ENCODE assay signal across 8 mouse cellular contexts in the genomic region with DNA sequence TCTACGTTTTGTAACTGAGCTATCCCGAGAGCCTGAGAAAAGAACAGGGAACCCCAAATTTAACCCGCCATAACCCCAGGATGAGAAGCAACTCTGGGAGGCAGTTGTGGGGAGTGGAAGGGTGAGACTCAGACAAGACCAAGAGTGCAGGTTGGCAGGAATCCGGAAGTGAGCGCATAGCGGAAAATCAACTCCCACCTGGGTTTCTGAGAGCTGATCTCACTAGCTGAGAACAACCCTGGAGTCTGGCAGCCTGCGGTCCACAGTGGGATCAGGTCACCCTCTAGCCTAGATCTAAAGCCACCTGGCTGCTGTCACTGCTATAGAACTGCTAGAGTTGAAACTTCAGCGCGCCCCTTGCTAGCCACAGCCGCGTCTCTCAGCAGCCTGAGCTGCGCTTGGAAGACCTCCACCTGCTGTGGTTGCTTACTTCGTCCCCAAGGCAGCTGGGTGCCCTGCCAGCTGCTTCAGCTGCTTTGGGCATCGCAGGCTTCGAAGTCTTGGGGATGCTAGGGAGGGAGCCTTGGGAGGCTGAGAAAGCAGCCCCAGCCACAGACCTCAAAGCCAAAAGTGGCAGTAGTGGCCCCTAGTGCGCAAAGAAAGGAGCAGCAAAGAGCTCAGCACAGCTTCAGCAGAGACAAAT. TPM values are rescaled to one million over a fixed set of nuclear protein-coding genes. Genes with fewer than 3 reads are reported as not detected.
DNase-seq lines count a peak whose midpoint lies in the region; ATAC-seq lines count a peak whose summit lies in the region.

No protein-coding gene starts in this region.

- DNase-seq in ovary, postnatal 36 days (ENCODE audit: low spot score) = peak; percentile 64
- no peak for DNase-seq in ovary, postnatal 14 days (ENCODE audit: low spot score)
- DNase-seq in cerebellum, adult 9-11 months = peak; percentile 46
- DNase-seq in gastrocnemius, postnatal 14 days = peak; percentile 60
- DNase-seq in lung, adult 18-20 months = peak; percentile 87 to 90
- peak; percentile 78 for DNase-seq in thymus, postnatal 25 days

- ATAC-seq in intestine, embryonic 15.5 days = peak; percentile 65
- peak; percentile 42 for ATAC-seq in neural tube, embryonic 15.5 days (ENCODE audit: low FRiP score)

- H3K9me3 ChIP-seq in intestine, embryonic 15.5 days = no peaks in the 10 kb centered on the region
- H3K9me3 ChIP-seq in neural tube, embryonic 15.5 days (replicated peaks) = no peaks in the 10 kb centered on the region

- H3K36me3 ChIP-seq in intestine, embryonic 15.5 days = no peaks in the 10 kb centered on the region
- H3K36me3 ChIP-seq in neural tube, embryonic 15.5 days = no peaks in the 10 kb centered on the region

- peak overlapping the region; percentile 99 for H3K27ac ChIP-seq in intestine, embryonic 15.5 days
- H3K27ac ChIP-seq in neural tube, embryonic 15.5 days (replicated peaks) = peak overlapping the region; percentile 84

- intact Hi-C loops in gastrocnemius, postnatal 14 days (cut with DNase I; ENCODE audit: low total_unique reads) = no loop called here

- H3K4me3 ChIP-seq in intestine, embryonic 15.5 days (replicated peaks) = peak overlapping the region; percentile 49
- peak overlapping the region; percentile 40 for H3K4me3 ChIP-seq in neural tube, embryonic 15.5 days (replicated peaks)

- peaks cover 16% of the 10 kb centered on the region; the same call in 1 of the 2 replicates for H3K4me1 ChIP-seq in intestine, embryonic 15.5 days (replicated peaks)
- peaks cover 24% of the 10 kb centered on the region for H3K4me1 ChIP-seq in neural tube, embryonic 15.5 days

- under 1% methylated on average over 16 of the region's 16 CpGs for WGBS in intestine, embryonic 15.5 days
- WGBS in neural tube, embryonic 15.5 days = under 1% methylated on average over 16 of the region's 16 CpGs

- H3K27me3 ChIP-seq in intestine, embryonic 15.5 days (replicated peaks) = no peaks in the 10 kb centered on the region
- no peaks in the 10 kb centered on the region for H3K27me3 ChIP-seq in neural tube, embryonic 15.5 days (replicated peaks)

- peak overlapping the region; percentile 74 for H3K9ac ChIP-seq in intestine, embryonic 15.5 days
- peak overlapping the region; percentile 55 for H3K9ac ChIP-seq in neural tube, embryonic 15.5 days (replicated peaks)

- peak overlapping the region; percentile 99 for H3K4me2 ChIP-seq in intestine, embryonic 15.5 days (replicated peaks)
- peak overlapping the region; percentile 84 for H3K4me2 ChIP-seq in neural tube, embryonic 15.5 days

RNA-seq across cellular contexts. Expression of a gene that starts 10.0 kb away (rescaled TPM):
- total RNA-seq in gastrocnemius, postnatal 14 days (2021) = 1,000 to 10,000 TPM; 3,074 to 3,192 TPM
- polyA plus RNA-seq in intestine, embryonic 15.5 days (2015; fragmentation: Nextera tagmentation; extraction: Ambion mirVana) = 988 and 1,053 TPM in 2 replicates
- 719 and 774 TPM in 2 replicates for polyA plus RNA-seq in neural tube, embryonic 15.5 days (2015; fragmentation: Nextera tagmentation; extraction: Ambion mirVana)

RNA-seq across cellular contexts. Expression of a gene that starts 48.0 kb away (rescaled TPM):
- 1 to 10 TPM; 7.8 to 9.6 TPM for total RNA-seq in gastrocnemius, postnatal 14 days (2021)
- 2.3 and 3.0 TPM in 2 replicates for polyA plus RNA-seq in intestine, embryonic 15.5 days (2015; fragmentation: Nextera tagmentation; extraction: Ambion mirVana)
- polyA plus RNA-seq in neural tube, embryonic 15.5 days (2015; fragmentation: Nextera tagmentation; extraction: Ambion mirVana) = 7.0 and 8.1 TPM in 2 replicates
